Mouse (Mus musculus) ES-E14 (cell line): ENCODE measurements around the gene Olfr65.

Experiments used
- MAFK ChIP-seq: IDR thresholded peaks from 2 replicates; pipeline ENCODE4 v1.6.1; 2014; ENCODE audit warnings: mild to moderate bottlenecking, low read depth, low read length, inconsistent platforms; ENCODE audit not compliant: insufficient read depth
- ZC3H11A ChIP-seq: IDR thresholded peaks from 2 replicates; pipeline ENCODE4 v1.6.1; 2012; ENCODE audit warnings: low read depth, mild to moderate bottlenecking, inconsistent platforms, low read length, borderline replicate concordance
- ZNF384 ChIP-seq: IDR thresholded peaks from 2 replicates; pipeline ENCODE4 v1.6.1; 2012; ENCODE audit warnings: low read depth, low read length, inconsistent platforms

DNA sequence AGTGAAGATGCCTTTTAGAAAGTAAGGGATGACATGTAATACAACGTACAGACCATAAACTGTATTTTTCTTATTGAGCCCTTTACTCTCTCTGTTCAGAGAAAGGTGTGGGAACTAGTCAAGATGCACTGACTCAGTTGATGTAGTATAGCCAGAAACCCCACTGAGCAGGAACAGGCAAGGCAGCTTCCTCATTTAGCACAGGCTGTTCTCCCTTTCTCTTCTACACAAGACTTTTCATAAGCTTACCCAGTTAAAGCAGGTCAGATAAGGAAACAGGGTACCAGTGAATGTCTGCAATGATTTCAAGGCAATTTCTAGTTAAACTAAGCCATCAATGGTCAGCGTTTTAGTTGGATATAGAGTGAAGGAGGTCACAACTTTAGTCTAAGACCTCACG is 41.8 kb upstream of the Olfr65 start:
- TF ChIP-seq ZC3H11A (no peak), MAFK (no peak), ZNF384 (no peak)
